Mouse (Mus musculus): Measurements from ENCODE around the gene Antxr2.

GRCm38 (mm10) chr5:97837333-97837732, 193.5 kb downstream of the Antxr2 start:
- TF ChIP-seq EP300 (optimal IDR thresholded peaks at IDR 0.05) (no peak), CTCF (IDR thresholded peaks at IDR 0.05; ENCODE audit: low read depth) (no peak)
